Mouse (Mus musculus): ENCODE results near the gene Vmn2r75. TPM values are rescaled to one million over a fixed set of nuclear protein-coding genes. Genes with fewer than 3 reads are reported as not detected.
"Not testable (repeated sequence)": the region's sequence is repeated elsewhere in the genome, so short reads cannot be mapped to it uniquely, and the experiment has no call there.

Gene Vmn2r75
- not detected for total RNA-seq (2021)

DNA sequence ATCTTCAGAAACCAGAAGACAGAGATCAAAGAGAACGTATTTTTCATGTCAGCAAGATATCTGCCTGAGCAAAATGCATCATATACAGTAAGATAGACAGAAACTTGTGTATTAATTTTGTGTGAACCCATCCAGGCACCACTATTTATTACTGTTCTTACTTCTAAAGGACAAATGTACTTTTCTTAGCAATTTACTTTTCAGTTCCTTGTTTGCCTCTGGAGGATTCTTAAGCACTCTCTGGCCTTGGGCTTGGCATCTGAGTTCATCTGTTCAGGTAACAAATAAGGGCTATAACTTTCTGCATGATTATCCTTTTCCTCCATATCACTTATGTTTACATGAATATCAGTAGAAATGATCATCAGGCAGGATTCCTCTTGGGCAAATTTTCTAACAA lies at the start of gene Vmn2r75:
TSS of gene Vmn2r75 (minus strand) at position 101 of the 400 bp plus-strand sequence.
- DNase-seq; intact Hi-C loops (cut with DNase I): not testable (repeated sequence)

DNA sequence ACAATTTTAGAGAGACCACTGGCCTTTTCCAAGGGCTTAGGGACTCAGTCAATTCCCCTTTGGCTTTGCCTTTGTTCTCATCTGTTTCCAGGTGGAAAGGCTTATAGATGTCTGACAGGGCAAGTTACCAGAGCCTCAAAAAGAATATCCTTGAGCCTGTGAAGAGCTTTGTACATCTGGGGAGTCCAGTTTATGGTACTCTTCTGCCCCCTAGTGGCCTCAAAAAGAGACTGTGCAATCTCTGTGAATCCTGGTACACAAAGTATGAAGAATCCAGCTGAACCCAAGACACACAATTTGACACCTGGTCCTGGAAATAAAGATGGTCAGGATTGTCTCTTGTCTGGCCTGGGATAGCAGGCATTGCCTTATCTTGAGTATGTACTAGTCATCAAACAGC lies 39.8 kb upstream of the Vmn2r75 start:
- no peak for DNase-seq
- intact Hi-C loops (cut with DNase I) = no loop called here

Other genes with a start within 250 kb of the Vmn2r75 start
- gene Vmn2r74, start 210.1 kb downstream of the Vmn2r75 start, total RNA-seq (2021) = not detected
- not detected for gene Vmn2r76, start 74.5 kb upstream of the Vmn2r75 start, total RNA-seq (2021)
- gene Olfr310, start 105.4 kb upstream of the Vmn2r75 start, total RNA-seq (2021) = not detected
- gene Olfr309, start 141.9 kb upstream of the Vmn2r75 start, total RNA-seq (2021) = not detected
- not detected for gene Olfr308, start 153.9 kb upstream of the Vmn2r75 start, total RNA-seq (2021)
- not detected for gene Olfr307, start 165.8 kb upstream of the Vmn2r75 start, total RNA-seq (2021)
- not detected for gene Olfr305, start 195.2 kb upstream of the Vmn2r75 start, total RNA-seq (2021)
- gene Olfr304, start 214.9 kb upstream of the Vmn2r75 start, total RNA-seq (2021) = not detected
- gene Olfr303, start 226.0 kb upstream of the Vmn2r75 start, total RNA-seq (2021) = not detected
- gene Olfr301, start 232.1 kb upstream of the Vmn2r75 start, total RNA-seq (2021) = not detected